8 mouse cellular contexts compared by ENCODE assay signal in genomic region chr11:101984054-101985025, GRCm38 (mm10). TPM values are rescaled to one million over a fixed set of nuclear protein-coding genes. Genes with fewer than 3 reads are reported as not detected.
DNase-seq lines count a peak whose midpoint lies in the region; ATAC-seq and TF ChIP-seq lines count a peak whose summit lies in the region.

Gene Cfap97d1 (plus strand): TSS chr11:101984279.

- ATAC-seq in forebrain, postnatal 0 days, result peak; percentile 82
- ATAC-seq in lung, embryonic 14.5 days (ENCODE audit: insufficient read depth), result peak; percentile 81
- peak; percentile 64 for ATAC-seq in neutrophil, adult 5-6 weeks (ENCODE audit: extremely low read depth, insufficient number of reproducible peaks, low FRiP score, poor library complexity, severe bottlenecking)

- peak within 1 kb of the TSS; percentile 81 for H3K9ac ChIP-seq in forebrain, postnatal 0 days
- H3K9ac ChIP-seq in lung, embryonic 14.5 days, result peak within 1 kb of the TSS; percentile 59

- peak; percentile 50; the same call in 1 of the 2 replicates for TF ChIP-seq POLR2A in cerebellum, adult 2 months (IDR thresholded peaks at IDR 0.05; ENCODE audit: borderline replicate concordance, insufficient read depth, low read length)

- peaks cover 24% of the 10 kb centered on the region for H3K4me1 ChIP-seq in cerebellum, adult 2 months (ENCODE audit: control insufficient read depth, insufficient read depth, low read length)
- peaks cover 10% of the 10 kb centered on the region for H3K4me1 ChIP-seq in forebrain, postnatal 0 days (ENCODE audit: insufficient read depth)
- no peaks in the 10 kb centered on the region for H3K4me1 ChIP-seq in lung, embryonic 14.5 days (ENCODE audit: insufficient read depth)

- H3K4me2 ChIP-seq in forebrain, postnatal 0 days (ENCODE audit: low read depth), result peak within 1 kb of the TSS; percentile 99
- H3K4me2 ChIP-seq in lung, embryonic 14.5 days, result peak within 1 kb of the TSS; percentile 100

- under 1% methylated on average over 69 of the region's 71 CpGs for WGBS in cerebellum, adult 2 months
- under 1% methylated on average over 70 of the region's 71 CpGs for WGBS in forebrain, postnatal 0 days
- under 1% methylated on average over 70 of the region's 71 CpGs for WGBS in lung, embryonic 14.5 days

- TF ChIP-seq CTCF in cerebellum, adult 2 months (IDR thresholded peaks at IDR 0.05; ENCODE audit: borderline replicate concordance, insufficient read depth, low read depth, low read length), result no peak
- 0 out of 2 replicates have a peak, but pooled peaks have one; percentile 4 for TF ChIP-seq CTCF in forebrain, postnatal 0 days (IDR thresholded peaks at IDR 0.05; ENCODE audit: low read depth)
- no peak for TF ChIP-seq CTCF in lung, embryonic 14.5 days (IDR thresholded peaks at IDR 0.05; ENCODE audit: low read depth)

- H3K36me3 ChIP-seq in forebrain, postnatal 0 days (ENCODE audit: insufficient read depth), result peaks cover 21% of the 10 kb centered on the region; the same call in 1 of the 2 replicates
- H3K36me3 ChIP-seq in lung, embryonic 14.5 days (ENCODE audit: insufficient read depth), result peaks cover 8% of the 10 kb centered on the region; the same call in 1 of the 2 replicates

- H3K27ac ChIP-seq in cerebellum, adult 2 months (ENCODE audit: insufficient read depth, low read length), result peak within 1 kb of the TSS; percentile 73
- H3K27ac ChIP-seq in forebrain, postnatal 0 days (ENCODE audit: low read depth, low read length), result peak within 1 kb of the TSS; percentile 83
- H3K27ac ChIP-seq in lung, embryonic 14.5 days (ENCODE audit: low read depth), result peak within 1 kb of the TSS; percentile 82

- peak within 1 kb of the TSS; percentile 74 for H3K4me3 ChIP-seq in cerebellum, adult 2 months (replicated peaks; ENCODE audit: insufficient read depth, low read depth, low read length)
- peak within 1 kb of the TSS; percentile 55 for H3K4me3 ChIP-seq in forebrain, postnatal 0 days (ENCODE audit: low read depth, low read length)
- H3K4me3 ChIP-seq in lung, embryonic 14.5 days (ENCODE audit: low read depth, low read length), result peak within 1 kb of the TSS; percentile 62

- DNase-seq in MN1 (ENCODE audit: low spot score), result peak; percentile 95
- DNase-seq in cerebellum, adult 2 months, result peak; percentile 97 to 99
- DNase-seq in forebrain, postnatal 0 days, result peak; percentile 96
- DNase-seq in heart, postnatal 4 days, result peak; percentile 97
- DNase-seq in layer of hippocampus, adult 8-10 months (ENCODE audit: low spot score in 2 of 2), result peak; percentile 95
- DNase-seq in lung, embryonic 14.5 days, result peak; percentile 98
- DNase-seq in testis, postnatal 14 days (ENCODE audit: low spot score), result peak; percentile 86

- no peaks in the 10 kb centered on the region for H3K27me3 ChIP-seq in cerebellum, adult 2 months (ENCODE audit: control insufficient read depth, insufficient read depth, low read length)
- H3K27me3 ChIP-seq in forebrain, postnatal 0 days (ENCODE audit: insufficient read depth, low read length), result no peaks in the 10 kb centered on the region
- H3K27me3 ChIP-seq in lung, embryonic 14.5 days (ENCODE audit: insufficient read depth, low read length), result no peaks in the 10 kb centered on the region

- H3K9me3 ChIP-seq in forebrain, postnatal 0 days (ENCODE audit: low read length), result no peaks in the 10 kb centered on the region
- no peaks in the 10 kb centered on the region for H3K9me3 ChIP-seq in lung, embryonic 14.5 days (ENCODE audit: low read depth, low read length)

RNA-seq across cellular contexts. Expression of gene Cfap97d1, which starts in this region (rescaled TPM):
- not detected in 2 replicates for polyA plus RNA-seq in cerebellum, adult 2 months (2012; rRNA removed)
- total RNA-seq in forebrain, postnatal 0 days (2014; rRNA removed), result not detected in 2 replicates
- not detected in 2 replicates for polyA plus RNA-seq in forebrain, postnatal 0 days (2015; fragmentation: Nextera tagmentation; extraction: Ambion mirVana)
- total RNA-seq in heart, postnatal 4 days (2021), result not detected
- not detected for total RNA-seq in layer of hippocampus, adult 8-10 months (2022)
- polyA plus RNA-seq in lung, embryonic 14.5 days (2014; fragmentation: Nextera tagmentation; extraction: Ambion mirVana), result not detected in 2 replicates
- not detected in 2 replicates for total RNA-seq in neutrophil, adult 5-6 weeks (2017)

Comparison
In these comparisons a context has a peak if more than half of its experiments do, and no peak if none do; other contexts are left out.
1. Peak in every context shown above with its lines: DNase-seq, ATAC-seq, H3K4me3 ChIP-seq and H3K27ac ChIP-seq.
2. Peak in DNase-seq, H3K4me3 ChIP-seq and H3K27ac ChIP-seq in cerebellum, adult 2 months; RNA of the gene not detected or under 1 TPM.
3. Peak in DNase-seq, ATAC-seq, H3K4me3 ChIP-seq, H3K27ac ChIP-seq, H3K9ac ChIP-seq and H3K4me2 ChIP-seq in forebrain, postnatal 0 days; RNA of the gene not detected or under 1 TPM.
4. Peak in DNase-seq in heart, postnatal 4 days; RNA of the gene not detected or under 1 TPM.
5. Peak in DNase-seq in layer of hippocampus, adult 8-10 months; RNA of the gene not detected or under 1 TPM.
6. Peak in DNase-seq, ATAC-seq, H3K4me3 ChIP-seq, H3K27ac ChIP-seq, H3K9ac ChIP-seq and H3K4me2 ChIP-seq in lung, embryonic 14.5 days; RNA of the gene not detected or under 1 TPM.
7. Peak in ATAC-seq in neutrophil, adult 5-6 weeks; RNA of the gene not detected or under 1 TPM.